Mouse (Mus musculus) mesoderm, embryonic 11.5 days (tissue): Measurements from ENCODE around the gene Dpep2nb.

Source experiments
- DNase-seq: peaks from one replicate; pipeline ENCODE4 v3.0.0-alpha.2; 2012; ENCODE audit warnings: low read depth, low spot score

Dpep2nb gene

DNA sequence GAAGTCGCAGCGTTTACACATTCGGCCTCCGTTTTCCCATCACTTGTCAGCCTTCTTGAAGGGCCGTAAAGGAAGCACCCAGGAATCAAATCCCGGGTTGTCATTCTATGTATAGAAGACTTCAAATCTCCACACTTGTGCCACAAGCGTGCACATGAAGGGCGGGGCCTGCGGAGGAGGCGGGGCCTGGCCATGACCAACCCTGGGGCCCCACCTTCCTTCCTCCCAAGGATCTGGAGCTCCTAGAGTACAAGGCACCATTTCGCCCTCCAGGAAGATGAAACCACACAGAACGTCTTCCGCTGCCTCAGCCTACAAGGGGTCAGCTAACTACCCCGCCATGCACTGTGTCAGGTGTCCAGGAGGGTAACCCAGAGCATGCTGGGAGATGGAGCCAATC is 44.7 kb downstream of the Dpep2nb start:
- DNase-seq, result no peak

DNA sequence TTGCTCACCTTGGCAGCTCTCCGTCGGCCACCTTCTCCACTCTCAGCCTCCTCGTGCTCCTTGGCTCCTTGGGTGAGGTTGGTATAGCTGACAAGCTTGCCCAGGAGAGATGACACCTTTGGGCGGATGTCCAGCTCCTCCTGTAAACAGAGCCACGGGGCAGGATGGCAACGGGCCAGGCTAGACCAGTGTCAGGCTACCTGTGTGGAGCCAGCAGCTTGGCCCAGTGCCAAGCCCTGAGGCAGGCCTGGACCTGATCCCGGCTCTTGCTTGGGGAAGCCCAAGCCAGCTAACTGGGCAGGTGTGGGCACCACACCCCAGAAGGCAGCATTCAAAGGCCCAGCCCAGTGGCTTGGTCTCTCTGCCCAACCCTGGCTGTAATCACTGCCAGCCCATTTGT is 46.4 kb downstream of the Dpep2nb start:
- no peak for DNase-seq

DNA sequence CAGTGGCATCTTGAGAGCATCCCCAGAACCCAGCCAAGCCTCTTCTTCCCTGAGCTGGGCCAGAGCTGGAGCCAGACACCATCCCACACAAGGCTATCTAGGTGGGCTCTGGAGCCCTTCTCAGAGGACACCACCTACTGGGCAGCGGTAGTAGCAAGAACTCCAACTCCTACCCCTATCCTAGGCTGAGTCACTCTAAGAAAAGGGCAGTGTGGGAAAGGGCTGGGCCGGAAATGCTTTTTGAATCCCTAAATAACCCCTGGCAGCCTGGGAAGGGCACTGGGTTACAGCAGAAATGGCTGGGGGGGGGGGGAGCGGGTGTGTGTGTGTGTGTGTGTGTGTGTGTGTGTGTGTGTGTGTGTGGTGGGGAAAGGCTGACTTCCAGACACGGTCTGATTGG is 48.0 kb downstream of the Dpep2nb start:
- DNase-seq, result no peak

DNA sequence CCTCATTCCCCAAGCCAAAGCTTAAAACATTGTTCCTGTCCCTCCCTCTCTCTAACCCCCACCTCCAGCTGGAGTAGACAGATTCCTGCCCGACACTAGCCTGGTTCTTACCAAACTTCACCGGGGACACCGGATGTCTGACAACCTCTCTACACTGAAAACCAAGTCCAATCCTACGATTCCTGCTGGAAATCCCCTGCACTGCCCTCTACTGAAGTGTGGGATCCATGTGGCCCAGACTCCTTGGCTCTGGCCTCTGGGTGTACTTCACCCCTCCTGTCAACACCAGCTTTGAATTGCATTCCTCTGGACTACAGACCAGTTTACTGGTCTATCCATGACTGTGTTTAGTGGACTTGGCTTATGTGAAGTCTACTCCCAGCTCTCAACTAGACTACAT is 49.2 kb downstream of the Dpep2nb start:
- DNase-seq, result no peak

DNA sequence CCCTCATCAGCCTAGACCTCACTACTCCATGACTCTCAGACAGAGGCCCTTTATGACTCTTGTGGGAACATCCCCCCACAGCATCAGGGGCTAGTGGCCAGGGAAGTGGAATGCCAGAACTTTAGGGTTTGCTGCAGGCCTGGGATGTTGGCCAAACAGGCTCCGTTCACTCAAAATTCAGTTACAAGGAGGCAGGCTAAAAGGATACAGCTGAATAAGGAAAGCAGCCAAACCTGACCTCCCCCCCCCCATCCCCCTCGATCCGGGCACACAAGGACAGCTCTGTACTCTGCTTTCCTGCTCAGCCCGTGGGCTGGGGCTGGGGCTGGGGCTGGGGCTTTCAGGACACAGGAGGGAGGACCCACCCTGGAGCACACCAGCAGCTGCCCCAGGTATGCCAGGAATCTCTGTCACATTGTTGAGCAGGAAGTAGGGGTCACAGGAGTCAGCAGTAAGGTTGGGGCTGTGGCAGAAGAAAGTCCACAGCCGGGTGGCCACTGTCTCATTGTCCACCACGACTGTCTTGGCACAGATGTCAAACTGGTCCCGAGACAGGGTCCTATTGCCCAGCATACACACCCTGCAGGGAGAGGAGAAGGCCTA is 54.6 kb downstream of the Dpep2nb start:
- DNase-seq, result no peak

DNA sequence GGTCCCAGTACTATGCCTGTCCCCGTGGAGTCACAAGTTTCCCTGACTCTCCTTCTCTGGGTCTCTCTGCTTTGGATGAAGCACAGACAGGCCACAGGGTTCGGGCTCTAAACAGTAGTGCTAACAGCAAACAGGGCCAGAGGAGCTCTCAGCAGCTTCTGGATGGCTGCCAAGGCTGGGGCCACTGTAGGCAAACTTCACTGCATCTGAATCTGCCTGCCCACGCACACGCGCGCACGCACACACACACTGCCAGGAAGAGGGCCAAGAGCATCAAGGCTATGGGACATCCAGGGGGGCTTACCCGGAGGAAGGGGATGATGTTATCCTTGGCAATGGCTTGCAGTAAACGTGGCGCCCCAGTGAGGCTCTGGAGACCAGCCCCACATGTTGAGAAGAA is 56.4 kb downstream of the Dpep2nb start:
- DNase-seq, result no peak
